Mouse (Mus musculus) liver, embryonic 11.5 days (tissue): ENCODE results near the gene Sytl3. TPM values are rescaled to one million over a fixed set of nuclear protein-coding genes. Genes with fewer than 3 reads are reported as not detected.
A peak's percentile ranks its signal among the peaks of the same experiment; 100 is the strongest.

Experiments
- ATAC-seq: fragments of 200-750 bp; cut with Nextera tagmentation; replicated peaks from 2 replicates; pipeline ENCODE4 v1.8.0; 2017; ENCODE audit warnings: moderate number of reproducible peaks, mild to moderate bottlenecking, moderate TSS enrichment, moderate library complexity; ENCODE audit not compliant: low FRiP score
- DNase-seq: peaks from one replicate; pipeline ENCODE4 v3.0.0-alpha.2; 2017; ENCODE audit warnings: low spot score
- H3K27ac ChIP-seq: fragments of 300-500 bp; sonication (generic); 2 replicates; pipeline ENCODE4 v1.5.1; 2014; ENCODE audit warnings: mild to moderate bottlenecking, low read depth, low read length, control low read depth
- H3K27me3 ChIP-seq: fragments of 300-500 bp; sonication (generic); replicated peaks from 2 replicates; pipeline ENCODE4 v1.6.1; 2014; ENCODE audit warnings: low read length, mixed read lengths; ENCODE audit not compliant: control insufficient read depth, insufficient read depth
- H3K36me3 ChIP-seq: fragments of 300-500 bp; sonication (generic); 2 replicates; pipeline ENCODE4 v1.6.1; 2014; ENCODE audit warnings: mild to moderate bottlenecking, low read length, moderate library complexity, mixed read lengths; ENCODE audit not compliant: control insufficient read depth, insufficient read depth
- H3K4me1 ChIP-seq: fragments of 300-500 bp; sonication (generic); replicated peaks from 2 replicates; pipeline ENCODE4 v1.6.1; 2014; ENCODE audit warnings: low read length, mixed read lengths; ENCODE audit not compliant: control insufficient read depth, insufficient read depth
- H3K4me2 ChIP-seq: fragments of 300-500 bp; sonication (generic); 2 replicates; pipeline ENCODE4 v1.6.1; 2014; ENCODE audit warnings: mild to moderate bottlenecking, control low read depth, moderate library complexity
- H3K4me3 ChIP-seq: fragments of 300-500 bp; sonication (generic); 2 replicates; pipeline ENCODE4 v1.5.1; 2014; ENCODE audit warnings: low read depth, low read length, control low read depth
- H3K9ac ChIP-seq: fragments of 300-500 bp; sonication (generic); 2 replicates; pipeline ENCODE4 v1.6.1; 2014; ENCODE audit warnings: low read depth, low read length, control low read depth
- H3K9me3 ChIP-seq: fragments of 300-500 bp; sonication (generic); 2 replicates; pipeline ENCODE4 v1.6.1; 2016; ENCODE audit warnings: low read length, inconsistent platforms, mixed read lengths; ENCODE audit not compliant: control insufficient read depth
- WGBS: fragments of 180-500 bp; shearing (Covaris S2); extraction: QIAGEN DNeasy Blood & Tissue Kit; methylation state at CpG from one replicate; pipeline ENCODE4 v1.1.7; 2014; 5-methylcytosine and 5-hydroxymethylcytosine counted together
- polyA plus RNA-seq: library from polyadenylated mRNA; unstranded; fragments of >200 nt; fragmentation: Nextera tagmentation; extraction: Ambion mirVana; gene quantifications from 2 replicates; pipeline ENCODE4 v1.2.1, GENCODE M21; 2014

The Sytl3 gene
- polyA plus RNA-seq, 1 experiment from 2014 or later = not detected

GRCm38 (mm10) chr17:6776576-6776975 lies 117.7 kb downstream of the Sytl3 start:
- Histone ChIP-seq H3K36me3 (no peaks in the 10 kb centered on the region; the same call in 1 of the 2 replicates), H3K4me2 (no peak overlapping the region), H3K4me3 (no peak overlapping the region), H3K27me3 (no peaks in the 10 kb centered on the region), H3K9me3 (no peaks in the 10 kb centered on the region), H3K4me1 (peaks cover 56% of the 10 kb centered on the region), H3K9ac (no peak overlapping the region), H3K27ac (no peak overlapping the region)
- ATAC-seq = no peak
- 65% methylated on average over 5 of the region's 5 CpGs for WGBS
- DNase-seq = no peak

GRCm38 (mm10) chr17:6777061-6777460 lies 118.2 kb downstream of the Sytl3 start:
- WGBS = 71% methylated on average over 6 of the region's 6 CpGs
- Histone ChIP-seq H3K4me1 (peaks cover 54% of the 10 kb centered on the region), H3K4me3 (no peak overlapping the region), H3K9me3 (no peaks in the 10 kb centered on the region), H3K9ac (no peak overlapping the region), H3K27me3 (no peaks in the 10 kb centered on the region), H3K36me3 (no peaks in the 10 kb centered on the region; the same call in 1 of the 2 replicates), H3K4me2 (no peak overlapping the region), H3K27ac (no peak overlapping the region)
- DNase-seq (no peak), ATAC-seq (no peak)

GRCm38 (mm10) chr17:6777629-6778331 lies 118.9 kb downstream of the Sytl3 start:
- 60% methylated on average over 12 of the region's 12 CpGs for WGBS
- ATAC-seq (no peak), DNase-seq (no peak)
- Histone ChIP-seq H3K4me2 (peak overlapping the region; percentile 82; the same call in 1 of the 2 replicates), H3K4me3 (no peak overlapping the region), H3K9ac (no peak overlapping the region), H3K27me3 (no peaks in the 10 kb centered on the region), H3K4me1 (peaks cover 48% of the 10 kb centered on the region), H3K9me3 (no peaks in the 10 kb centered on the region), H3K27ac (no peak overlapping the region), H3K36me3 (no peaks in the 10 kb centered on the region; the same call in 1 of the 2 replicates)

- ATAC-seq = no peak
- H3K27me3 ChIP-seq = no peaks in the 10 kb centered on the region
- 5% methylated on average over 9 of the region's 9 CpGs for WGBS
- H3K4me1 ChIP-seq = peaks cover 47% of the 10 kb centered on the region
- H3K9ac ChIP-seq = peak overlapping the region; percentile 47
- H3K4me2 ChIP-seq = peak overlapping the region; percentile 82
- H3K4me3 ChIP-seq = peak overlapping the region; percentile 51
- peak; percentile 63 for DNase-seq
- H3K36me3 ChIP-seq = no peaks in the 10 kb centered on the region; the same call in 1 of the 2 replicates
- peak overlapping the region; percentile 71 for H3K27ac ChIP-seq
- H3K9me3 ChIP-seq = no peaks in the 10 kb centered on the region
Observed at GRCm38 (mm10) chr17:6778332-6778683, 119.4 kb downstream of the Sytl3 start.

- peak overlapping the region; percentile 71 for H3K27ac ChIP-seq
- H3K27me3 ChIP-seq = no peaks in the 10 kb centered on the region
- H3K4me3 ChIP-seq = peak overlapping the region; percentile 51
- H3K36me3 ChIP-seq = no peaks in the 10 kb centered on the region; the same call in 1 of the 2 replicates
- H3K9ac ChIP-seq = peak overlapping the region; percentile 47
- ATAC-seq = no peak
- whole genome bisulfite sequencing = 12% methylated on average over 23 of the region's 23 CpGs
- no peaks in the 10 kb centered on the region for H3K9me3 ChIP-seq
- peak overlapping the region; percentile 82 for H3K4me2 ChIP-seq
- peak; percentile 61 for DNase-seq
- H3K4me1 ChIP-seq = peaks cover 40% of the 10 kb centered on the region
Observed at GRCm38 (mm10) chr17:6778771-6779509, 120.0 kb downstream of the Sytl3 start.

- H3K9me3 ChIP-seq = no peaks in the 10 kb centered on the region
- ATAC-seq (no peak), DNase-seq (no peak)
- peaks cover 34% of the 10 kb centered on the region for H3K4me1 ChIP-seq
- WGBS = 27% methylated on average over 7 of the region's 7 CpGs
- H3K4me3 ChIP-seq = peak overlapping the region; percentile 51
- H3K27me3 ChIP-seq = no peaks in the 10 kb centered on the region
- H3K4me2 ChIP-seq = peak overlapping the region; percentile 82
- H3K27ac ChIP-seq = peak overlapping the region; percentile 71; the same call in 1 of the 2 replicates
- H3K9ac ChIP-seq = peak overlapping the region; percentile 43; the same call in 1 of the 2 replicates
- H3K36me3 ChIP-seq = no peaks in the 10 kb centered on the region; the same call in 1 of the 2 replicates
Observed at GRCm38 (mm10) chr17:6779632-6780031, 120.7 kb downstream of the Sytl3 start.

GRCm38 (mm10) chr17:6780521-6781115 lies 121.7 kb downstream of the Sytl3 start:
- ATAC-seq = no peak
- Histone ChIP-seq H3K9me3 (no peaks in the 10 kb centered on the region), H3K4me3 (peak overlapping the region; percentile 37), H3K27me3 (no peaks in the 10 kb centered on the region), H3K4me1 (peaks cover 34% of the 10 kb centered on the region), H3K9ac (no peak overlapping the region; the same call in 1 of the 2 replicates), H3K4me2 (peak overlapping the region; percentile 82), H3K27ac (no peak overlapping the region), H3K36me3 (no peaks in the 10 kb centered on the region)
- no peak for DNase-seq
- WGBS = 62% methylated on average over 4 of the region's 4 CpGs

- DNase-seq = no peak
- Histone ChIP-seq H3K9ac (no peak overlapping the region), H3K27me3 (no peaks in the 10 kb centered on the region), H3K4me1 (peaks cover 34% of the 10 kb centered on the region), H3K4me3 (peak overlapping the region; percentile 89), H3K36me3 (no peaks in the 10 kb centered on the region), H3K27ac (no peak overlapping the region), H3K4me2 (peak overlapping the region; percentile 82), H3K9me3 (no peaks in the 10 kb centered on the region)
- WGBS = 53% methylated on average over 6 of the region's 6 CpGs
- no peak for ATAC-seq
Observed at GRCm38 (mm10) chr17:6781273-6781672, 122.4 kb downstream of the Sytl3 start.
